Mouse (Mus musculus) G1E (cell line): Measurements from ENCODE around the gene Fgfr2. TPM values are rescaled to one million over a fixed set of nuclear protein-coding genes. Genes with fewer than 3 reads are reported as not detected.

Experiments
- ATAC-seq: 2 replicates; pipeline ENCODE4 v1.8.0; 2016; ENCODE audit warnings: mild to moderate bottlenecking; ENCODE audit not compliant: insufficient number of reproducible peaks, poor library complexity, low FRiP score, severe bottlenecking; ENCODE audit errors: extremely low read depth
- DNase-seq: peaks from one replicate; pipeline ENCODE4 v3.0.0; 2012; ENCODE audit warnings: low spot score
- H3K27me3 ChIP-seq: 2 replicates; pipeline ENCODE4 v1.6.1; 2012; ENCODE audit warnings: mild to moderate bottlenecking, low read length, inconsistent platforms; ENCODE audit not compliant: insufficient read depth
- H3K36me3 ChIP-seq: replicated peaks from 2 replicates; pipeline ENCODE3; 2012; ENCODE audit warnings: mild to moderate bottlenecking, inconsistent platforms
- H3K4me1 ChIP-seq: 2 replicates; pipeline ENCODE4 v1.6.1; 2012; ENCODE audit warnings: low read depth, low read length, inconsistent platforms, mixed read lengths; ENCODE audit not compliant: insufficient read depth
- H3K4me3 ChIP-seq: 2 replicates; pipeline ENCODE4 v1.5.1; 2012; ENCODE audit warnings: low read depth, mild to moderate bottlenecking, inconsistent platforms, low read length, moderate library complexity, mixed read lengths
- H3K9me3 ChIP-seq: replicated peaks from 2 replicates; pipeline ENCODE4 v1.6.1; 2012; ENCODE audit warnings: inconsistent platforms
- CTCF ChIP-seq: IDR thresholded peaks from 2 replicates; pipeline ENCODE4 v1.5.1; 2012; ENCODE audit warnings: low read depth, low read length, inconsistent platforms, mixed read lengths
- GATA1 ChIP-seq: IDR thresholded peaks from 2 replicates; pipeline ENCODE4 v1.6.1; 2012; ENCODE audit warnings: borderline replicate concordance, low read length, inconsistent platforms, mixed read lengths
- GATA2 ChIP-seq: IDR thresholded peaks from 2 replicates; pipeline ENCODE4 v1.6.1; 2012; ENCODE audit warnings: low read depth, low read length, inconsistent platforms, borderline replicate concordance
- POLR2AphosphoS5 ChIP-seq: IDR thresholded peaks from 2 replicates; pipeline ENCODE4 v1.6.1; 2012; ENCODE audit warnings: low read depth, low read length, inconsistent platforms; ENCODE audit not compliant: insufficient replicate concordance
- TAL1 ChIP-seq: conservative IDR thresholded peaks from 2 replicates; pipeline ENCODE4 v1.6.1; 2012; ENCODE audit warnings: low read depth, low read length, inconsistent platforms, mixed read lengths
- polyA plus RNA-seq: library from polyadenylated mRNA; stranded (reverse); fragments of >175 nt; gene quantifications from 2 replicates; pipeline ENCODE4 v1.2.3, GENCODE M21; 2012
- total RNA-seq, 2 experiments: library from RNA; stranded (forward) in 1 of 2; stranded (reverse) in 1 of 2; fragments of 200-1000 nt in 1 of 2; fragments of >200 nt in 1 of 2; fragmentation: Nextera tagmentation in 1 of 2; gene quantifications; 2 replicates each; pipeline ENCODE4 v1.2.3; 2014 to 2017

Fgfr2 gene
- total and polyA plus RNA-seq, 3 experiments = 0.22 TPM; not detected in 2

DNA sequence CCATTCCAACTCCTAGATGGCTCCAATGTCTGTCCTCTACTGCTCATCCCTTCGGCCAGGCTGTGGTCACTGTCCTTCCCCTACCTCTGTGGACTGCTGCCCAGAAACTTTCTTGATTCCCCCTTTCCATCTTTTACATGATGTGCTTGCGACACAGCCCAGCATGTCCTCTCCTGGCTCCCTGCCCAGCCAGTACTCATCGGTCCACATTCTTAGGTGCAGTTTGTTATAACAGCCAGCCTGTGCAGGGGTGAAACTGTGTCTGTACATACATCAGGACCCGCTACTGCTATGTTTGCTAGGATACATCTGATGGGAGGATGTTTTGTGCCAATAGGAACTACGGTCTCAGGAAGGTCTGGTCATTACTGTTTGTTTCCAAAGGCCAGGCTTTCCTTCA is 2949.2 kb downstream of the Fgfr2 start:
- H3K9me3 ChIP-seq = peaks cover 63% of the 10 kb centered on the region
- no peak for DNase-seq

DNA sequence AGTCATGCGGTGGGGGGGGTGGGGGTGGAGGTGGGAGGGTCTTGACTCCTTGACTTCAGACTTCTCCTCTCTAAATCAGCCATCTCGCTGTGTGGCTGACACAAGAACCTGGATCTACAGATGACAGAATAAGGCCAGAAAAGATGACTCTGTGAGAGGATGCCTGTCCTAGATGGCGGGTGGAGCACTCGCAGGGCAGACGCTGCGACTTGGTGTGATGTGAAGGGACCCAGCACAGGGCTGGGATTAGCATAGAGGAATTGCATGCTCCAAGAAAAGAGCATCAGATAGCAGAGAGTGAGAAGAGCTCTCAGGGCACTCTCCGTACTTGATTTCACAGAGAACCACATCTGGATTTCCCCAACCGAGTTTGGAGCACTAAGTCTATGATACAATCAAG is 2953.0 kb downstream of the Fgfr2 start:
- H3K36me3 ChIP-seq = no peaks in the 10 kb centered on the region
- no peak for DNase-seq
- H3K9me3 ChIP-seq = peaks cover 62% of the 10 kb centered on the region
- H3K4me1 ChIP-seq = no peaks in the 10 kb centered on the region
- no peak for TF ChIP-seq POLR2AphosphoS5
- TF ChIP-seq GATA1 = no peak
- no peak for TF ChIP-seq TAL1
- TF ChIP-seq GATA2 = no peak
- no peak for TF ChIP-seq CTCF
- H3K4me3 ChIP-seq = no peak overlapping the region
- ATAC-seq = no peak
- H3K27me3 ChIP-seq = no peaks in the 10 kb centered on the region

More for the DNA sequence above, 2949.2 kb downstream of the Fgfr2 start:
- H3K4me1 ChIP-seq = no peaks in the 10 kb centered on the region
- no peaks in the 10 kb centered on the region for H3K36me3 ChIP-seq
- no peak for TF ChIP-seq POLR2AphosphoS5
- TF ChIP-seq TAL1 = no peak
- TF ChIP-seq CTCF = no peak
- no peak for TF ChIP-seq GATA2
- TF ChIP-seq GATA1 = no peak
- no peak overlapping the region for H3K4me3 ChIP-seq
- ATAC-seq = no peak
- H3K27me3 ChIP-seq = no peaks in the 10 kb centered on the region

DNA sequence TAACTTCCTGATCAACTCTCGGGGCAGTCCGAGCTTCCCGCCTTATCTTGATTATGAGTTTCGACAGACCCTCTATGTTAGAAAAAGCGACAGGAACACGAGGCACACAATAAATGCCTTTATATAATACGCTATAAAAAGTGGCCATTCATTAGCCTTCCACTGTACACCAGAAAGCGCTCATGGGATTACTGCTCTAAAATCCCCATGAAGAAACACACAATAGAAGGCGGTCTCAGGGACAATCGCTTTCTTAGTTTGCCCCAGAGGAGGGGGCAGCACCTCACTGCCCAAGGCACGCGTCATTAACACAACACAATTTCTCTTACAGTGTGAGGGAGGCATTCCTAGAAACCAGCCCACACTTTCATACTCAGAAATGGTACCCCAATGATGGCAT is 2954.9 kb downstream of the Fgfr2 start:
- Histone ChIP-seq H3K4me3 (no peak overlapping the region), H3K9me3 (peaks cover 58% of the 10 kb centered on the region), H3K4me1 (no peaks in the 10 kb centered on the region), H3K27me3 (no peaks in the 10 kb centered on the region), H3K36me3 (no peaks in the 10 kb centered on the region)
- ATAC-seq (no peak), DNase-seq (no peak)
- TF ChIP-seq GATA2 (no peak), CTCF (no peak), GATA1 (no peak), POLR2AphosphoS5 (no peak), TAL1 (no peak)

DNA sequence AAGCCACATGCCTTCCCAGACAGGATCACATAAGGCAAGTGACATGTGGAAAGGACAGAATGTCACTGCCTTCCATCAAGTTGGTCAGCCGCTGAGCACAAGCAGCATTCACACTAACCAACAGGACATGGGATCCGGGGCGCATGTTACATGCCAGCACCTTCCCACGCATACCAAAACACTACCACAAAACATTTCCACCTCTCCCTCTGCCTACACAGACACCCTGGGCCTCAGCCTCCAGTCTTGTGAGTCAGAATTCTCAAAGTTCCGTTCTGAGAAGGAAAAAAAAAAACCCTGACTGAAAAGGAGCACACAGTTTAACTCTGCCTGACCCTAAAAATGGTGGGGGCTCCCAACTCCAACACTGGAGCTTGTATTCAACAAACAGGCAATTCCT is 2955.9 kb downstream of the Fgfr2 start:
- no peak for ATAC-seq
- H3K4me1 ChIP-seq = no peaks in the 10 kb centered on the region

DNA sequence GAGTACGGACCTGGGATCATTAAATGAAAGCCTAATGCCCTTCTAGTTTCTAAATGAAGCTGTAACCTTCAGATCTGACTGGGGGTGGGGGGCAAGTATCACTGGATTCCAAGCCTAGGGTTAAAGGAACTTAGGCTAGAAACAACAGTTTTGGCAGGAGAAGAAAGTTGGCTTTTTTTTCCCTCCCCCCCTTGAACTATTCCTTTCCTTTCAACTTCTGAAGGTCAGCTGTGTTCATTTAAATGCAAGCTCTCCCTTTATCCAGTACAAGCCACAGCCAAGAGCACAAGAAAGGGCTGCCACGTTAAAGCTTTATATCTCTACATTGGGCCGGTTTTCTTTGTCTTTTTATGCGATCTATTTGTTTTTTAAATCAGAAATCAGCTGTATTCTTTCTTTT is 2957.0 kb downstream of the Fgfr2 start:
- ATAC-seq (no peak), DNase-seq (no peak)
- no peaks in the 10 kb centered on the region for H3K36me3 ChIP-seq
- H3K4me1 ChIP-seq = no peaks in the 10 kb centered on the region
- peaks cover 65% of the 10 kb centered on the region for H3K9me3 ChIP-seq
- no peak overlapping the region for H3K4me3 ChIP-seq
- H3K27me3 ChIP-seq = no peaks in the 10 kb centered on the region
- no peak for TF ChIP-seq GATA2
- TF ChIP-seq TAL1 = no peak
- TF ChIP-seq POLR2AphosphoS5 = no peak
- TF ChIP-seq GATA1 = no peak
- no peak for TF ChIP-seq CTCF

More for the DNA sequence above, 2955.9 kb downstream of the Fgfr2 start:
- H3K4me3 ChIP-seq = no peak overlapping the region
- H3K27me3 ChIP-seq = no peaks in the 10 kb centered on the region
- H3K9me3 ChIP-seq = peaks cover 59% of the 10 kb centered on the region
- no peak for DNase-seq
- TF ChIP-seq CTCF = no peak
- TF ChIP-seq TAL1 = no peak
- TF ChIP-seq POLR2AphosphoS5 = no peak
- no peak for TF ChIP-seq GATA2
- no peak for TF ChIP-seq GATA1
- H3K36me3 ChIP-seq = no peaks in the 10 kb centered on the region

DNA sequence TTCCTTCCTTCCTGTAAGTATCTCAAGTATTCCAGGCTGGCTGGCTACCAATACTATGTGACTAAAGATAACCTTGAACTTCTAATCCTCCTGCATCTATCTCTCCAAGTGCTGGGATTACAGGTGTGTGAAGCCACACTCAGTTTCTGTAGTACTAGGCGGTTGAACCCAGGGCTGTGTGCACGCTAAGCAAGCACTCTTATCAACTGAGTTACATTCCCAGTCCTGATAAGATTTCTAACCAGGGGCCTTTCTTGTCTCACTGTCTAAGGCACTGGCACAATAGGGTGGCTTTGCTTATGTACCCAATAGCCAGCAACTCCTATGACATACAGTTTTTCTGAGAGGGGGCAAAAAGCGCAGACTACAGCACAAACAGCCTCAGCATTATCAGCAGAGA is 2957.7 kb downstream of the Fgfr2 start:
- ATAC-seq (no peak), DNase-seq (no peak)
- H3K27me3 ChIP-seq = no peaks in the 10 kb centered on the region
- no peaks in the 10 kb centered on the region for H3K4me1 ChIP-seq
- H3K9me3 ChIP-seq = peaks cover 67% of the 10 kb centered on the region
- TF ChIP-seq CTCF = no peak
- no peak for TF ChIP-seq TAL1
- no peak for TF ChIP-seq GATA2
- no peak for TF ChIP-seq POLR2AphosphoS5
- no peak for TF ChIP-seq GATA1
- H3K36me3 ChIP-seq = no peaks in the 10 kb centered on the region
- no peak overlapping the region for H3K4me3 ChIP-seq

DNA sequence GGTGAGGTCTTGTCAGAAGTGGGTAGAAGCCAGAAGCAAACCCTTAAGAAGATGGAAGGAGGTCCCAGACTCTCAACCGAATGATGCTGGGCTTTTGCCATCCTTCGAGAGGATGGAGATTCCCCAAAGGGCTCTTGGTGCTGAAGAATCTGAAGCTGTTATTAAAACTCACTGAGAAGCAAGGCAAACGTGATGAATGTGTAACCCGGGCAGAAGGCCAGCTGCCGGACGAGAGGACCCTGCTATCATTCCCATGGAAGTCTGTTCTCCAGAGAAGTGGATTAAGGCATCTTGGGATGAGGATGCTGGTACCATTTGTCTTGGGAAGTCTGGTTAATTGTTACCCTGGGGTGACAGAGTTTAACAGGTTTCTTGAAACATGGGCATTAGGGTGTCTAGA is 2960.4 kb downstream of the Fgfr2 start:
- H3K4me1 ChIP-seq = no peaks in the 10 kb centered on the region
- H3K36me3 ChIP-seq = no peaks in the 10 kb centered on the region
- ATAC-seq = no peak
- no peak for TF ChIP-seq CTCF
- no peak for TF ChIP-seq POLR2AphosphoS5
- TF ChIP-seq TAL1 = no peak
- TF ChIP-seq GATA1 = no peak
- no peak for TF ChIP-seq GATA2
- H3K4me3 ChIP-seq = no peak overlapping the region
- DNase-seq = no peak
- H3K9me3 ChIP-seq = peaks cover 60% of the 10 kb centered on the region
- no peaks in the 10 kb centered on the region for H3K27me3 ChIP-seq
